Comparison of ENCODE assay signal across 9 mouse cellular contexts in genomic region chr3:51233918-51234751, GRCm38 (mm10). TPM values are rescaled to one million over a fixed set of nuclear protein-coding genes. Genes with fewer than 3 reads are reported as not detected.
DNase-seq lines count a peak whose midpoint lies in the region; ATAC-seq and TF ChIP-seq lines count a peak whose summit lies in the region.
"Had no signal": no experiment of that assay in that cellular context is flagged by ENCODE, and none has a peak within 500 bp of the region (broad histone marks: within the 10 kb centered on the region; RNA-seq: fewer than 3 reads in every experiment).

No protein-coding gene starts in this region.

- no peak for TF ChIP-seq POLR2A in thymus, adult 2 months (IDR thresholded peaks at IDR 0.05; ENCODE audit: control insufficient read depth, extremely low read depth, insufficient read depth, low read length, poor library complexity)

- no peaks in the 10 kb centered on the region for H3K9me3 ChIP-seq in G1E (replicated peaks)
- no peaks in the 10 kb centered on the region for H3K9me3 ChIP-seq in forebrain, postnatal 0 days (ENCODE audit: low read length)
- H3K9me3 ChIP-seq in lung, embryonic 14.5 days (ENCODE audit: low read depth, low read length), result no peaks in the 10 kb centered on the region

- no peak overlapping the region for H3K9ac ChIP-seq in forebrain, postnatal 0 days
- no peak overlapping the region for H3K9ac ChIP-seq in lung, embryonic 14.5 days

- no peak overlapping the region for H3K4me2 ChIP-seq in forebrain, postnatal 0 days (ENCODE audit: low read depth)
- H3K4me2 ChIP-seq in lung, embryonic 14.5 days, result peak overlapping the region; percentile 32; the same call in 1 of the 2 replicates

- WGBS in forebrain, postnatal 0 days, result 45% methylated on average over 13 of the region's 13 CpGs
- WGBS in lung, embryonic 14.5 days, result 17% methylated on average over 13 of the region's 13 CpGs
- WGBS in thymus, adult 2 months, result 59% methylated on average over 13 of the region's 13 CpGs

- H3K4me3 ChIP-seq in G1E (ENCODE audit: low read depth, low read length), result no peak overlapping the region
- H3K4me3 ChIP-seq in forebrain, postnatal 0 days (ENCODE audit: low read depth, low read length), result no peak overlapping the region
- no peak overlapping the region; the same call in 1 of the 2 replicates for H3K4me3 ChIP-seq in layer of hippocampus, adult 2 months
- no peak overlapping the region for H3K4me3 ChIP-seq in lung, embryonic 14.5 days (ENCODE audit: low read depth, low read length)
- H3K4me3 ChIP-seq in thymus, adult 2 months (ENCODE audit: control insufficient read depth, insufficient read depth, low read length), result no peak overlapping the region
- H3K4me3 ChIP-seq: myocyte had no signal

- peak; percentile 36 for DNase-seq in G1E (ENCODE audit: low spot score)
- peak; percentile 85 to 86 for DNase-seq in cerebellum, adult 18-20 months
- DNase-seq in forebrain, postnatal 0 days, result peak; percentile 88
- DNase-seq in heart, postnatal 4 days, result peak; percentile 92
- peak; percentile 65 to 76 for DNase-seq in layer of hippocampus, adult 2 months (ENCODE audit: low spot score in 2 of 2)
- peak; percentile 95 for DNase-seq in lung, embryonic 14.5 days
- DNase-seq in ovary, adult 18-20 months (ENCODE audit: low spot score), result peak; percentile 53
- DNase-seq in thymus, adult 2 months, result peak; percentile 79

- H3K4me1 ChIP-seq in G1E (ENCODE audit: insufficient read depth, low read depth, low read length), result peaks cover 80% of the 10 kb centered on the region
- H3K4me1 ChIP-seq in forebrain, postnatal 0 days (ENCODE audit: insufficient read depth), result no peaks in the 10 kb centered on the region
- H3K4me1 ChIP-seq in lung, embryonic 14.5 days (ENCODE audit: insufficient read depth), result peaks cover 6% of the 10 kb centered on the region; the same call in 1 of the 2 replicates
- peaks cover 6% of the 10 kb centered on the region for H3K4me1 ChIP-seq in thymus, adult 2 months (replicated peaks; ENCODE audit: control insufficient read depth, insufficient read depth, low read length)

- peak; percentile 83 for TF ChIP-seq CTCF in G1E (IDR thresholded peaks at IDR 0.05; ENCODE audit: low read depth, low read length)
- TF ChIP-seq CTCF in forebrain, postnatal 0 days (IDR thresholded peaks at IDR 0.05; ENCODE audit: low read depth), result peak; percentile 97
- TF ChIP-seq CTCF in layer of hippocampus, adult 2 months (conservative IDR thresholded peaks at IDR 0.05), result peak; percentile 96
- TF ChIP-seq CTCF in lung, embryonic 14.5 days (IDR thresholded peaks at IDR 0.05; ENCODE audit: low read depth), result peak; percentile 99
- peak; percentile 64; the same call in 1 of the 2 replicates for TF ChIP-seq CTCF in thymus, adult 2 months (IDR thresholded peaks at IDR 0.05; ENCODE audit: borderline replicate concordance, control insufficient read depth, extremely low read depth, insufficient read depth, low read length, poor library complexity)

- H3K27me3 ChIP-seq in G1E (ENCODE audit: insufficient read depth, low read length), result no peaks in the 10 kb centered on the region
- H3K27me3 ChIP-seq in forebrain, postnatal 0 days (ENCODE audit: insufficient read depth, low read length), result no peaks in the 10 kb centered on the region
- H3K27me3 ChIP-seq in lung, embryonic 14.5 days (ENCODE audit: insufficient read depth, low read length), result no peaks in the 10 kb centered on the region
- no peaks in the 10 kb centered on the region for H3K27me3 ChIP-seq in thymus, adult 2 months (ENCODE audit: control insufficient read depth, insufficient read depth, low read length)

- H3K27ac ChIP-seq in forebrain, postnatal 0 days (ENCODE audit: low read depth, low read length), result no peak overlapping the region
- H3K27ac ChIP-seq in layer of hippocampus, adult 2 months, result peak overlapping the region; percentile 58; the same call in 1 of the 2 replicates
- H3K27ac ChIP-seq in lung, embryonic 14.5 days (ENCODE audit: low read depth), result peak overlapping the region; percentile 78
- no peak overlapping the region for H3K27ac ChIP-seq in thymus, adult 2 months (ENCODE audit: control insufficient read depth, insufficient read depth, low read length)

- ATAC-seq in G1E (ENCODE audit: extremely low read depth, insufficient number of reproducible peaks, low FRiP score, poor library complexity, severe bottlenecking), result no peak
- ATAC-seq in forebrain, postnatal 0 days, result peak; percentile 85
- peak; percentile 89 for ATAC-seq in lung, embryonic 14.5 days (ENCODE audit: insufficient read depth)

- peaks cover 56% of the 10 kb centered on the region for H3K36me3 ChIP-seq in G1E (replicated peaks)
- no peaks in the 10 kb centered on the region for H3K36me3 ChIP-seq in forebrain, postnatal 0 days (ENCODE audit: insufficient read depth)
- H3K36me3 ChIP-seq in lung, embryonic 14.5 days (ENCODE audit: insufficient read depth), result no peaks in the 10 kb centered on the region
- no peaks in the 10 kb centered on the region for H3K36me3 ChIP-seq in thymus, adult 2 months (ENCODE audit: control insufficient read depth, insufficient read depth, low read length)

RNA-seq across cellular contexts. Expression of gene Noct, which starts 9.9 kb away (rescaled TPM):
- total RNA-seq in G1E (2014; fragmentation: Nextera tagmentation) (24.4 and 27.5 TPM in 2 replicates), G1E (2017) (11.4 and 11.7 TPM in 2 replicates)
- 18.5 and 25.3 TPM in 2 replicates for polyA plus RNA-seq in G1E (2012)
- total RNA-seq in forebrain, postnatal 0 days (2014; rRNA removed), result 31.5 and 33.7 TPM in 2 replicates
- polyA plus RNA-seq in forebrain, postnatal 0 days (2015; fragmentation: Nextera tagmentation; extraction: Ambion mirVana), result 27.0 and 32.6 TPM in 2 replicates
- total RNA-seq in heart, postnatal 4 days (2021), result 10 to 100 TPM; 27.8 to 31.0 TPM
- 10 to 100 TPM; 57.2 to 61.0 TPM for total RNA-seq in layer of hippocampus, adult 2 months (2021)
- 7.6 and 8.9 TPM in 2 replicates for polyA plus RNA-seq in lung, embryonic 14.5 days (2014; fragmentation: Nextera tagmentation; extraction: Ambion mirVana)
- 30.8 and 35.8 TPM in 2 replicates for polyA plus RNA-seq in thymus, adult 2 months (2012; rRNA removed)

Comparison
In these comparisons a context has a peak if more than half of its experiments do, and no peak if none do; other contexts are left out.
1. DNase-seq: peak in every context shown above with its lines; median percentile 95 in lung, embryonic 14.5 days; 92 in heart, postnatal 4 days; 88 in forebrain, postnatal 0 days; 86 in cerebellum, adult 18-20 months; 79 in thymus, adult 2 months; 70 in layer of hippocampus, adult 2 months; 53 in ovary, adult 18-20 months; 36 in G1E.
2. H3K27ac ChIP-seq: peak in layer of hippocampus, adult 2 months (single experiment) and lung, embryonic 14.5 days (single experiment); none in forebrain, postnatal 0 days (single experiment) and thymus, adult 2 months (single experiment).
3. Peak in every context shown above with its lines, with median percentiles within 50 percentile points of each other: CTCF ChIP-seq.